Mouse (Mus musculus) testis, postnatal 14 days (tissue): ENCODE measurements around the gene Upk3b.

Experiments used
- DNase-seq: peaks from one replicate; pipeline ENCODE4 v3.0.0; 2021; ENCODE audit warnings: low spot score

Gene Upk3b

GRCm38 (mm10) chr5:136076284-136076683, 38.0 kb downstream of the Upk3b start:
- no peak for DNase-seq

GRCm38 (mm10) chr5:136077001-136077550, 38.8 kb downstream of the Upk3b start:
- no peak for DNase-seq

- DNase-seq, result no peak
Measured at GRCm38 (mm10) chr5:136078136-136078535, 39.8 kb downstream of the Upk3b start.

GRCm38 (mm10) chr5:136082345-136082744, 44.0 kb downstream of the Upk3b start:
- no peak for DNase-seq

GRCm38 (mm10) chr5:136083669-136084107, 45.4 kb downstream of the Upk3b start, which contains the start of gene Rasa4:
Rasa4 (plus strand) TSS chr5:136083916.
- peak; percentile 92 for DNase-seq

GRCm38 (mm10) chr5:136084144-136084881, 46.0 kb downstream of the Upk3b start:
- DNase-seq, result no peak

- DNase-seq, result no peak
Measured at GRCm38 (mm10) chr5:136084891-136085651, 46.8 kb downstream of the Upk3b start.

GRCm38 (mm10) chr5:136086290-136086689, 48.0 kb downstream of the Upk3b start:
- DNase-seq, result no peak

- DNase-seq, result no peak
Measured at GRCm38 (mm10) chr5:136088821-136089575, 50.7 kb downstream of the Upk3b start.

GRCm38 (mm10) chr5:136091927-136092326, 53.6 kb downstream of the Upk3b start:
- no peak for DNase-seq

GRCm38 (mm10) chr5:136094249-136095010, 56.1 kb downstream of the Upk3b start:
- no peak for DNase-seq

- DNase-seq, result no peak
Measured at GRCm38 (mm10) chr5:136095089-136095488, 56.8 kb downstream of the Upk3b start.
